Mouse (Mus musculus) MEL (cell line): Measurements from ENCODE around the gene Gm20715. TPM values are rescaled to one million over a fixed set of nuclear protein-coding genes. Genes with fewer than 3 reads are reported as not detected.

ENCODE experiments used
- DNase-seq: peaks from one replicate; pipeline ENCODE4 v3.0.0; 2011; ENCODE audit warnings: low read depth, low spot score
- H3K27ac ChIP-seq: 2 replicates; pipeline ENCODE4 v1.5.1; 2012; ENCODE audit warnings: low read depth, mild to moderate bottlenecking, control low read depth, low read length, moderate library complexity; ENCODE audit not compliant: control insufficient read depth
- H3K27me3 ChIP-seq, 2 experiments: fragments of 150-350 bp in 1 of 2; sonication (generic) in 1 of 2; 2 replicates each; pipeline ENCODE4 v1.6.1; 2012; ENCODE audit warnings: low read length in 2 of 2, mild to moderate bottlenecking in 2 of 2, improper control_type of control experiment in 1 of 2, moderate library complexity in 1 of 2; ENCODE audit not compliant: insufficient read depth in 2 of 2, control insufficient read depth in 1 of 2
- H3K36me3 ChIP-seq, 2 experiments: 2 replicates each; pipeline ENCODE4 v1.6.1; 2012 to 2014; ENCODE audit warnings: low read length in 2 of 2, improper control_type of control experiment in 1 of 2, inconsistent platforms in 1 of 2, mild to moderate bottlenecking in 1 of 2; ENCODE audit not compliant: insufficient read depth in 2 of 2, control insufficient read depth in 1 of 2
- H3K4me1 ChIP-seq, 2 experiments: fragments of 150-350 bp in 1 of 2; sonication (generic) in 1 of 2; 2 replicates each; pipeline ENCODE4 v1.6.1; 2012; ENCODE audit warnings: low read length in 2 of 2, improper control_type of control experiment in 1 of 2, mild to moderate bottlenecking in 1 of 2; ENCODE audit not compliant: insufficient read depth in 2 of 2, control insufficient read depth in 1 of 2
- H3K4me3 ChIP-seq, 2 experiments: fragments of 150-350 bp in 1 of 2; sonication (generic) in 1 of 2; 2 replicates each; pipeline ENCODE4 v1.5.1; 2012; ENCODE audit warnings: low read depth in 2 of 2, low read length in 2 of 2, mild to moderate bottlenecking in 2 of 2, moderate library complexity in 2 of 2, control low read depth in 1 of 2, improper control_type of control experiment in 1 of 2; ENCODE audit not compliant: control insufficient read depth in 1 of 2, insufficient read depth in 1 of 2
- H3K79me2 ChIP-seq: 2 replicates; pipeline ENCODE4 v1.6.1; 2012; ENCODE audit warnings: mild to moderate bottlenecking, low read length, moderate library complexity; ENCODE audit not compliant: control insufficient read depth, poor library complexity, insufficient read depth
- H3K9ac ChIP-seq: 2 replicates; pipeline ENCODE4 v1.6.1; 2012; ENCODE audit warnings: low read depth, mild to moderate bottlenecking, control low read depth, low read length, moderate library complexity; ENCODE audit not compliant: control insufficient read depth, poor library complexity, severe bottlenecking
- H3K9me3 ChIP-seq: fragments of 150-350 bp; sonication (generic); replicated peaks from 2 replicates; pipeline ENCODE4 v1.6.1; 2012; ENCODE audit warnings: mild to moderate bottlenecking, low read length, improper control_type of control experiment, moderate library complexity; ENCODE audit not compliant: insufficient read depth
- CHD2 ChIP-seq: IDR thresholded peaks from 2 replicates; pipeline ENCODE4 v1.6.1; 2011; ENCODE audit warnings: low read length, improper control_type of control experiment
- CTCF ChIP-seq, 3 experiments: IDR thresholded peaks in 2 of 3; conservative IDR thresholded peaks in 1 of 3; 2 replicates each; pipeline ENCODE4 v1.5.1; 2011 to 2012; ENCODE audit warnings: low read length in 3 of 3, low read depth in 2 of 3, mild to moderate bottlenecking in 2 of 3, improper control_type of control experiment in 1 of 3, inconsistent platforms in 1 of 3, mixed read lengths in 1 of 3, moderate library complexity in 1 of 3; ENCODE audit not compliant: control insufficient read depth in 1 of 3, insufficient read depth in 1 of 3, poor library complexity in 1 of 3, severe bottlenecking in 1 of 3
- E2F4 ChIP-seq: IDR thresholded peaks from 2 replicates; pipeline ENCODE4 v1.6.1; 2011; ENCODE audit warnings: low read depth, low read length, improper control_type of control experiment, borderline replicate concordance
- ELF1 ChIP-seq: IDR thresholded peaks from 2 replicates; pipeline ENCODE4 v1.6.1; 2014; ENCODE audit warnings: low read depth, mild to moderate bottlenecking, inconsistent platforms, low read length, improper control_type of control experiment, moderate library complexity
- ETS1 ChIP-seq: IDR thresholded peaks from 2 replicates; pipeline ENCODE4 v1.6.1; 2012; ENCODE audit warnings: low read depth, mild to moderate bottlenecking, inconsistent platforms, low read length, improper control_type of control experiment, moderate library complexity
- GABPA ChIP-seq: IDR thresholded peaks from 2 replicates; pipeline ENCODE4 v1.6.1; 2012; ENCODE audit warnings: low read depth, mild to moderate bottlenecking, inconsistent platforms, low read length, improper control_type of control experiment, moderate library complexity
- MAFK ChIP-seq: IDR thresholded peaks from 2 replicates; pipeline ENCODE4 v1.6.1; 2011; ENCODE audit warnings: low read depth, mild to moderate bottlenecking, low read length, improper control_type of control experiment, borderline replicate concordance
- MAX ChIP-seq: IDR thresholded peaks from 2 replicates; pipeline ENCODE4 v1.6.1; 2011; ENCODE audit warnings: low read length, improper control_type of control experiment
- MAZ ChIP-seq: IDR thresholded peaks from 2 replicates; pipeline ENCODE4 v1.6.1; 2012; ENCODE audit warnings: low read depth, mild to moderate bottlenecking, inconsistent platforms, low read length, improper control_type of control experiment
- MEF2A ChIP-seq: IDR thresholded peaks from 2 replicates; pipeline ENCODE4 v1.6.1; 2014; ENCODE audit warnings: low read depth, mild to moderate bottlenecking, inconsistent platforms, low read length, improper control_type of control experiment; ENCODE audit not compliant: poor library complexity, insufficient replicate concordance, severe bottlenecking; ENCODE audit errors: extremely low read depth
- MXI1 ChIP-seq: IDR thresholded peaks from 2 replicates; pipeline ENCODE4 v1.6.1; 2011; ENCODE audit warnings: mild to moderate bottlenecking, low read depth, low read length, improper control_type of control experiment
- MYC ChIP-seq: IDR thresholded peaks from 2 replicates; pipeline ENCODE4 v1.6.1; 2011; ENCODE audit warnings: low read depth, mild to moderate bottlenecking, low read length, improper control_type of control experiment, moderate library complexity
- NRF1 ChIP-seq: IDR thresholded peaks from 2 replicates; pipeline ENCODE4 v1.6.1; 2014; ENCODE audit warnings: low read depth, mild to moderate bottlenecking, inconsistent platforms, low read length, improper control_type of control experiment, moderate library complexity; ENCODE audit not compliant: poor library complexity, insufficient read depth, severe bottlenecking
- POLR2AphosphoS5 ChIP-seq: IDR thresholded peaks from 2 replicates; pipeline ENCODE4 v1.6.1; 2012; ENCODE audit warnings: low read depth, borderline replicate concordance, mild to moderate bottlenecking, inconsistent platforms, low read length, moderate library complexity, mixed read lengths
- RCOR1 ChIP-seq: IDR thresholded peaks from 2 replicates; pipeline ENCODE4 v1.6.1; 2012; ENCODE audit warnings: low read depth, mild to moderate bottlenecking, inconsistent platforms, low read length, improper control_type of control experiment
- UBTF ChIP-seq: IDR thresholded peaks from 2 replicates; pipeline ENCODE4 v1.6.1; 2012; ENCODE audit warnings: low read depth, mild to moderate bottlenecking, inconsistent platforms, low read length, improper control_type of control experiment, moderate library complexity, borderline replicate concordance; ENCODE audit not compliant: insufficient read depth
- ZC3H11A ChIP-seq: IDR thresholded peaks from 2 replicates; pipeline ENCODE4 v1.6.1; 2012; ENCODE audit warnings: low read depth, mild to moderate bottlenecking, inconsistent platforms, low read length, improper control_type of control experiment
- ZKSCAN1 ChIP-seq: IDR thresholded peaks from 2 replicates; pipeline ENCODE4 v1.6.1; 2012; ENCODE audit warnings: low read depth, mild to moderate bottlenecking, inconsistent platforms, low read length, improper control_type of control experiment, moderate library complexity
- ZMIZ1 ChIP-seq: IDR thresholded peaks from 2 replicates; pipeline ENCODE4 v1.6.1; 2012; ENCODE audit warnings: low read depth, mild to moderate bottlenecking, inconsistent platforms, low read length, improper control_type of control experiment, moderate library complexity
- polyA plus RNA-seq, 2 experiments: library from polyadenylated mRNA; stranded (reverse) in 1 of 2; unstranded in 1 of 2; fragments of >175 nt in 1 of 2; fragments of >200 nt in 1 of 2; gene quantifications; 2 replicates each; pipeline versions ENCODE4 v1.2.1 to v1.2.4; 2012; ENCODE audit warnings: low replicate concordance in 2 of 2, low read depth in 1 of 2; ENCODE audit not compliant: insufficient read length in 2 of 2, insufficient read depth in 1 of 2, missing spikeins in 1 of 2
- total RNA-seq: library from RNA; depleted of rRNA; stranded (reverse); fragments of 300-350 nt; gene quantifications from 2 replicates; pipeline ENCODE4 v1.2.3, GENCODE M21; 2012

Gene Gm20715
- total and polyA plus RNA-seq, 3 experiments, result not detected

DNA sequence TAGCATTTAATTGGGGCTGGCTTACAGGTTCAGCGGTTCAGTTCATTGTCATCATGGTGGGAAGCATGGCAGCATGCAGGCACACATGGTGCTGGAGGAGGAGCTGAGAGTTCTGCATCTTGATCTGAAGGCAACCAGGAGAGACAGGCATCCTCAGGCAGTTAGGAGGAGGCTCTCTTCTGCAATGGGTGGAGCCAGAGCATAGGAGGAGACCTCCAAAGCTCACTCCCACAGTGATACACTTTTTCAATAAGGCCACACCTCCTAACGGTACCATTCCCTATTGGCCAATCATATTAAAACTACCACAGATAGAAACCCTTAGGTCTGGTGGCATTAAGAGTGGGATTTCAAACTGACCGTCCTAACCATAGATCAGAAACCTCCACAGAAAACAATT lies 40.6 kb upstream of the Gm20715 start:
- H3K36me3 ChIP-seq, result peaks cover 0 to under 1% of the 10 kb centered on the region in 2 experiments; a peak in 1 of 4 replicates
- no peak for DNase-seq
- TF ChIP-seq MAFK (no peak), UBTF (no peak)
- no peak overlapping the region for H3K4me3 ChIP-seq
- no peaks in the 10 kb centered on the region; a peak in 1 of 4 replicates for H3K4me1 ChIP-seq
- H3K27me3 ChIP-seq, result no peaks in the 10 kb centered on the region
- H3K9ac ChIP-seq, result no peak overlapping the region
- no peaks in the 10 kb centered on the region for H3K9me3 ChIP-seq
- no peaks in the 10 kb centered on the region for H3K79me2 ChIP-seq
- no peak overlapping the region for H3K27ac ChIP-seq

DNA sequence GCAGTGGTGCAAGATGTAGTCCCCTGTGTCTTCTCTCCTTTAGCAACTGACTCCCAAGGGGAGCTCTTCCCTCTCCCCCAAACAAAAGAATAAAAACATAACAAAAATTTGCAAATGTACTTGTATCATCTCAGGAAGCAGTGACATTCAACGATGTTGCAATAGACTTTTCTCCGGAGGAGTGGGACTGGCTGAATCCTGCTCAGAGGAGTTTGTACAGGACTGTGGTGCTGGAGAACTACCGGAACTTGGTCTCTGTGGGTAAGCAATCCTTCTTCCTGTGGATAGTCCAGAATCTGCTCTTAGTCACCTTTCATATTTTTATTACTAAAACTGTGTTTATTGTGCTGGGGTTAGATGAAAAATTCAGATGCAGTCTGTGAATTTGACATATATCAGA lies 37.1 kb upstream of the Gm20715 start:
- no peak overlapping the region for H3K9ac ChIP-seq
- H3K36me3 ChIP-seq, result no peaks in the 10 kb centered on the region
- H3K27me3 ChIP-seq, result no peaks in the 10 kb centered on the region
- H3K27ac ChIP-seq, result no peak overlapping the region
- no peaks in the 10 kb centered on the region for H3K79me2 ChIP-seq
- H3K4me3 ChIP-seq, result no peak overlapping the region
- DNase-seq, result no peak
- no peaks in the 10 kb centered on the region for H3K4me1 ChIP-seq
- no peaks in the 10 kb centered on the region for H3K9me3 ChIP-seq
- no peak for TF ChIP-seq ETS1
- no peak for TF ChIP-seq ZMIZ1
- TF ChIP-seq MAX, result no peak
- TF ChIP-seq MYC, result no peak
- TF ChIP-seq RCOR1, result no peak
- no peak for TF ChIP-seq ZC3H11A
- no peak for TF ChIP-seq ELF1
- no peak for TF ChIP-seq MAFK
- TF ChIP-seq CTCF (IDR thresholded peaks at IDR 0.05 in 2 of 3, conservative IDR thresholded peaks at IDR 0.05 in 1 of 3; ENCODE audit: control insufficient read depth in 1 of 3, insufficient read depth in 1 of 3, low read depth in 2 of 3, low read length in 3 of 3, poor library complexity in 1 of 3, severe bottlenecking in 1 of 3), result no peak
- no peak for TF ChIP-seq MXI1
- TF ChIP-seq POLR2AphosphoS5, result no peak
- no peak for TF ChIP-seq ZKSCAN1

DNA sequence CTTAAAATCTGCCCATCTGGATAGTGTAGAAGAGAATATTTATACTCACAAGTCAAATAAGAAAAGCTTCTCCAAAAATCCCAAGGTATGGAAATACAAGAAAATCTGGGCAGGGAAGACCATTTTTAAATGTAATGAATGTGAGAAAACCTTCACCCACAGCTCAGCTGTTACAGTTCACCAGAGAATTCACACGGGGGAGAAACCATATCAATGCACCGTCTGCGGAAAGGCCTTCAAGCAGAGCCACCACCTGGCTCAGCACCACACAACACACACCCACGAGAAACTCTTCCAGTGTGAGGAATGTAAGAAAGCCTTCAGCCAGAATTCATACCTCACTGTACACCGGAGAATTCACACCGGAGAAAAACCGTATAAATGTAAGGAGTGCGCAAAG lies 31.6 kb upstream of the Gm20715 start:
- H3K4me3 ChIP-seq, result no peak overlapping the region
- no peak for TF ChIP-seq MEF2A
- no peak for TF ChIP-seq MYC
- TF ChIP-seq ZKSCAN1, result no peak
- TF ChIP-seq E2F4, result no peak
- no peak for TF ChIP-seq CHD2
- TF ChIP-seq NRF1, result no peak
- no peak for TF ChIP-seq MAZ
- TF ChIP-seq GABPA, result no peak
- TF ChIP-seq, all 39 proteins: peak for 0
- no peaks in the 10 kb centered on the region for H3K9me3 ChIP-seq
- peaks cover 0 to 3% of the 10 kb centered on the region in 2 experiments; a peak in 1 of 4 replicates for H3K4me1 ChIP-seq
- H3K27me3 ChIP-seq, result no peaks in the 10 kb centered on the region
- H3K27ac ChIP-seq, result no peak overlapping the region
- no peak for DNase-seq
- no peaks in the 10 kb centered on the region for H3K36me3 ChIP-seq
- no peaks in the 10 kb centered on the region for H3K79me2 ChIP-seq
- H3K9ac ChIP-seq, result no peak overlapping the region
